Mouse (Mus musculus) urinary bladder, postnatal 36 days (tissue): ENCODE measurements around the gene Cep63.

Experiments
- DNase-seq, 2 experiments: peaks; one replicate each; pipeline ENCODE4 v3.0.0; 2022; ENCODE audit warnings: low spot score in 2 of 2, mixed read lengths in 1 of 2

Cep63 gene

GRCm38 (mm10) chr9:102558463-102558862 lies 67.9 kb downstream of the Cep63 start:
- no peak for DNase-seq

GRCm38 (mm10) chr9:102553781-102554180 lies 72.6 kb downstream of the Cep63 start:
- DNase-seq: no peak

- DNase-seq: no peak
Observed at GRCm38 (mm10) chr9:102551771-102552170, 74.6 kb downstream of the Cep63 start.

GRCm38 (mm10) chr9:102549211-102549610 lies 77.1 kb downstream of the Cep63 start:
- DNase-seq: no peak

- no peak for DNase-seq
Observed at GRCm38 (mm10) chr9:102547028-102547354, 79.3 kb downstream of the Cep63 start.

GRCm38 (mm10) chr9:102546256-102547027 lies 79.9 kb downstream of the Cep63 start:
- DNase-seq: no peak

GRCm38 (mm10) chr9:102545406-102546255 lies 80.7 kb downstream of the Cep63 start:
- DNase-seq: no peak

GRCm38 (mm10) chr9:102544773-102545366 lies 81.5 kb downstream of the Cep63 start:
- DNase-seq: peak; percentile 73 to 79

- no peak for DNase-seq
Observed at GRCm38 (mm10) chr9:102544116-102544772, 82.1 kb downstream of the Cep63 start.

- DNase-seq: no peak
Observed at GRCm38 (mm10) chr9:102543761-102544115, 82.6 kb downstream of the Cep63 start.

- no peak for DNase-seq
Observed at GRCm38 (mm10) chr9:102542540-102542939, 83.8 kb downstream of the Cep63 start.

- DNase-seq: no peak
Observed at GRCm38 (mm10) chr9:102541666-102542065, 84.7 kb downstream of the Cep63 start.

GRCm38 (mm10) chr9:102539699-102540098 lies 86.6 kb downstream of the Cep63 start:
- no peak for DNase-seq

GRCm38 (mm10) chr9:102536968-102537367 lies 89.4 kb downstream of the Cep63 start:
- no peak for DNase-seq
